Mouse (Mus musculus): ENCODE measurements around the gene 9130230L23Rik. TPM values are rescaled to one million over a fixed set of nuclear protein-coding genes. Genes with fewer than 3 reads are reported as not detected.
"Not testable (repeated sequence)": the region's sequence is repeated elsewhere in the genome, so short reads cannot be mapped to it uniquely, and the experiment has no call there.

9130230L23Rik gene
- polyA plus RNA-seq, 1 experiment = 0.33 TPM

DNA sequence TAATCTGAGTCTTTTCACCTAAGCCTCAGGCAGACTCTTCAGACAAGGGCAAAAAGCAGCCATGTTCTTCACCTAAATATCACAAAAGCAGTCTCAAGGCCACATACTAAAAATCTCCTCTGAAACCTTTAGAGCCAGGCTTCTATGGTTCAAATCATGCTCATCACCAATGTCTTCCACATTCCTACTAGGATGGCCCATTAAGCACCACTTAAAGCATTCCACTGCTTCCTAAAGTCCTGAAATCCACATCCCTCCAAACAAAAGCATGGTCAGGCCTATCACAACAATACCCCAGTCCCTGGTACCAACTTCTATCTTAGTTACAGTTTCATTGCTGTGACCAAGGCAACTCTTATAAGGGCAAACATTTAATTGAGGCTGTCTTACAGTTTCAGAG is 6.3 kb downstream of the 9130230L23Rik start:
- no peak overlapping the region for H3K4me3 ChIP-seq (ENCODE audit: extremely low read depth, insufficient read depth, insufficient read length)
- no peak for DNase-seq (ENCODE audit: low read depth in 1 of 2, low spot score in 2 of 2)
- TF ChIP-seq CTCF (IDR thresholded peaks at IDR 0.05; ENCODE audit: extremely low read depth, insufficient read depth, insufficient read length, insufficient replicate concordance) (no peak), POLR2A (IDR thresholded peaks at IDR 0.05; ENCODE audit: low read depth, low read length) (no peak)
- H3K27me3 ChIP-seq (ENCODE audit: control insufficient read depth, insufficient read depth, low read length) = no peaks in the 10 kb centered on the region
- H3K27ac ChIP-seq (ENCODE audit: insufficient read depth, low read length) = no peak overlapping the region
- H3K36me3 ChIP-seq (ENCODE audit: control insufficient read depth, insufficient read depth, low read length) = no peaks in the 10 kb centered on the region
- peaks cover 7% of the 10 kb centered on the region; the same call in 1 of the 2 replicates for H3K4me1 ChIP-seq (ENCODE audit: control insufficient read depth, insufficient read depth, insufficient read length)

DNA sequence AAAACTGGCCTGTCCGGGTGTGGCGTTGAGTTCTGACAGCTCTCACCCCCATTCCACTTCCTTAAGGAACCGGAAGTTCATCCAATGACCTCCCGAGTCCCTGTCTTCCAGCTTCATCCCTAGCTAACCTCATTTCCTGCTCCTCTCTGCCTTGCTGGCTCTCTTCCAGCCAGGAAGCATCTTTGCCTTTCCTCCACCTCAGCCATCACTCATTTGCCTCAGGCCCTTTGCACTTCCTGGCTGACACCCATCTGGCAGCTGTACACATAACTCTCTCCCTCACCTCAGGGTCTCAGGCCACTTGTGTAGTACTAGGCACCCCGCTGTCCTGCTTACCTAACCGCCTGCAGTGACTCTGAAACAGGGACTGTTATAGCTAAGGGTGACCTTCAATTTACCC is 9.4 kb downstream of the 9130230L23Rik start:
- no peak for DNase-seq (ENCODE audit: low read depth in 1 of 2, low spot score in 2 of 2)
- Histone ChIP-seq H3K4me3 (ENCODE audit: extremely low read depth, insufficient read depth, insufficient read length) (no peak overlapping the region), H3K36me3 (ENCODE audit: control insufficient read depth, insufficient read depth, low read length) (no peaks in the 10 kb centered on the region), H3K27ac (ENCODE audit: insufficient read depth, low read length) (no peak overlapping the region), H3K27me3 (ENCODE audit: control insufficient read depth, insufficient read depth, low read length) (no peaks in the 10 kb centered on the region), H3K4me1 (ENCODE audit: control insufficient read depth, insufficient read depth, insufficient read length) (no peaks in the 10 kb centered on the region)
- WGBS = 79% methylated on average over 6 of the region's 6 CpGs
- no peak for TF ChIP-seq POLR2A (IDR thresholded peaks at IDR 0.05; ENCODE audit: low read depth, low read length)

DNA sequence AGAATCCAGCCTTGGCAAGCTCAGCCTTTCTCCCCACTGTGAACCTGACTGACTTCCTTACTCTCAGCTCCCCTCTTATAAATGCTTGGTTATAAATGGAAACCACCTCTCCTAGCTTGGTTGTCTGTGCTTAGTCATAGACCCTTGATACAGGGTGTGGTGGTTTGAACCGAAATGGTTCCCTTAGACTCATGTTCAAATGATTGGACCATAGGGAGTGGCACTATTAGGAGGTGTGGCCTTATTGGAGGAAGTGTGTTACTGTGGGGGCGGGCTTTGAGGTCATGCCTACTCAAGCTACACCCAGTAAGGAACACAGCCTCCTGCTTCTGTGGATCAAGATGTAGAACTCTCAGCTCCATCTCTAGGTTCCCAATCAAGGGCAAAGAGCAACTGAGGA is 12.9 kb downstream of the 9130230L23Rik start:
- Histone ChIP-seq H3K27ac (ENCODE audit: insufficient read depth, low read length) (no peak overlapping the region), H3K36me3 (ENCODE audit: control insufficient read depth, insufficient read depth, low read length) (no peaks in the 10 kb centered on the region), H3K27me3 (ENCODE audit: control insufficient read depth, insufficient read depth, low read length) (no peaks in the 10 kb centered on the region), H3K4me3 (ENCODE audit: extremely low read depth, insufficient read depth, insufficient read length) (no peak overlapping the region), H3K4me1 (ENCODE audit: control insufficient read depth, insufficient read depth, insufficient read length) (no peaks in the 10 kb centered on the region)
- 48% methylated on average over 2 of the region's 2 CpGs for WGBS
- peak in 1 of 2 experiments; percentile 15 for DNase-seq (ENCODE audit: low read depth in 1 of 2, low spot score in 2 of 2)
- no peak for TF ChIP-seq CTCF (IDR thresholded peaks at IDR 0.05; ENCODE audit: extremely low read depth, insufficient read depth, insufficient read length, insufficient replicate concordance)
- TF ChIP-seq POLR2A (IDR thresholded peaks at IDR 0.05; ENCODE audit: low read depth, low read length) = no peak

DNA sequence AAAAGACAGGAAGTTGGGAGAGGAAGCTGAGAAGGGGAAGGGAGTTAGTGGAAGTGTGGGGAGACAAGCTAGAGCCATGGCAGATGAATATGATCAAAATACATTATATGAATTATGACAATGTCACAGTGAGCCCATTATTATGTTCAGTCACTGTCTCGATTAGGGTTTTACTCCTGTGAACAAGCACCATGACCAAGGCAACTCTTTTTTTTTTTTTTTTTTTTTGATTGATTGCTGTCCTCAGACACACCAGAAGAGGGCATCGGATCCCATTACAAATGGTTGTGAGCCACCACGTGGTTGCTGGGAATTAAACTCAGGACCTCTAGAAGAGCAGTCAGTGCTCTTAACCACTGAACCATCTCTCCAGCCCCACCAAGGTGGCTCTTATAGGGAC is 17.1 kb downstream of the 9130230L23Rik start:
- H3K36me3 ChIP-seq (ENCODE audit: control insufficient read depth, insufficient read depth, low read length); H3K4me3 ChIP-seq (ENCODE audit: extremely low read depth, insufficient read depth, insufficient read length); H3K4me1 ChIP-seq (ENCODE audit: control insufficient read depth, insufficient read depth, insufficient read length); DNase-seq (ENCODE audit: low read depth in 1 of 2, low spot score in 2 of 2); H3K27ac ChIP-seq (ENCODE audit: insufficient read depth, low read length); H3K27me3 ChIP-seq (ENCODE audit: control insufficient read depth, insufficient read depth, low read length): not testable (repeated sequence)
- WGBS = 80% methylated on average over 3 of the region's 3 CpGs

DNA sequence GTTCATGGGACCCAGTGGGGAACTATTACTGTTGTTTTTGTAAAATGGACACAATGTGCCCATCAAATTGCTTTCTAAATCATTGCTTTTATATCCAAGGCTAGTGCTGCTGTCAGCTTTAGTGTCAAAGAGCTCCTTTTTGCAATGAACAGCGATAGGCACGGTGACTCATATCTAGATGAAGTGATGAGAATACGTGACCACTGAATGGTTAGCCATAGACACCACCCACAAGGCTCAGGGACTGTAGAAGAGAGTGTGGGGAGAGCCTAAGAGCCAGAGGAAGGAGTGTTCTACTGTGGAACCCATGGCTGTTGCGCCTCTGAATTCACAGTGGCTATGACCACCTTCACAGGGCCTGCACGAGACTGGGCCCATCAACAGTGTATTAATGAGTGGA is 17.7 kb downstream of the 9130230L23Rik start:
- Histone ChIP-seq H3K27me3 (ENCODE audit: control insufficient read depth, insufficient read depth, low read length) (no peaks in the 10 kb centered on the region), H3K27ac (ENCODE audit: insufficient read depth, low read length) (no peak overlapping the region), H3K4me1 (ENCODE audit: control insufficient read depth, insufficient read depth, insufficient read length) (no peaks in the 10 kb centered on the region), H3K4me3 (ENCODE audit: extremely low read depth, insufficient read depth, insufficient read length) (no peak overlapping the region), H3K36me3 (ENCODE audit: control insufficient read depth, insufficient read depth, low read length) (no peaks in the 10 kb centered on the region)
- 87% methylated on average over 5 of the region's 5 CpGs for WGBS
- no peak for DNase-seq (ENCODE audit: low read depth in 1 of 2, low spot score in 2 of 2)
- TF ChIP-seq POLR2A (IDR thresholded peaks at IDR 0.05; ENCODE audit: low read depth, low read length) (no peak), CTCF (IDR thresholded peaks at IDR 0.05; ENCODE audit: extremely low read depth, insufficient read depth, insufficient read length, insufficient replicate concordance) (no peak)

DNA sequence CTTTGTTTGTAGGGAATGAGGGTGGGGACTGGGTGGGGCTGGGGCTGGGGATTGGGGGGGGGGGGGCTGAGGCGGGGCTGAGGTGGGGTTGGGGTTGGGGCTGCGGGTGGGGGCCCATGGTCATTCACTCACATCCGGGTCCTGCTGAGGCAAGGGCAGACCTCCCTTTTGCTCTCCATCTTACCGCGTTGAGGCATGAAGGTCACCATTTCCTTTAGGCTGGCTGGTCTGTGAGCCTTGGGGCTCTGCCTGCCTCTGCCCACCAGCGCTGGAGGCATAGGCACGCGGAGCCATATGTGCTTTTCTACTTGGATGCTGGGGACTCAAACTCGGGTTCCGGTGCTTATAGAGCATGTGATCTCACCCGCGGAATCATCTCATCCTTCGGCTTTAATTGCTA is 28.4 kb downstream of the 9130230L23Rik start:
- Histone ChIP-seq H3K36me3 (ENCODE audit: control insufficient read depth, insufficient read depth, low read length) (no peaks in the 10 kb centered on the region), H3K27me3 (ENCODE audit: control insufficient read depth, insufficient read depth, low read length) (no peaks in the 10 kb centered on the region), H3K4me3 (ENCODE audit: extremely low read depth, insufficient read depth, insufficient read length) (no peak overlapping the region), H3K4me1 (ENCODE audit: control insufficient read depth, insufficient read depth, insufficient read length) (no peaks in the 10 kb centered on the region), H3K27ac (ENCODE audit: insufficient read depth, low read length) (no peak overlapping the region)
- DNase-seq (ENCODE audit: low read depth in 1 of 2, low spot score in 2 of 2) = no peak
- 91% methylated on average over 13 of the region's 13 CpGs for WGBS
- no peak for TF ChIP-seq POLR2A (IDR thresholded peaks at IDR 0.05; ENCODE audit: low read depth, low read length)
- TF ChIP-seq CTCF (IDR thresholded peaks at IDR 0.05; ENCODE audit: extremely low read depth, insufficient read depth, insufficient read length, insufficient replicate concordance) = no peak

DNA sequence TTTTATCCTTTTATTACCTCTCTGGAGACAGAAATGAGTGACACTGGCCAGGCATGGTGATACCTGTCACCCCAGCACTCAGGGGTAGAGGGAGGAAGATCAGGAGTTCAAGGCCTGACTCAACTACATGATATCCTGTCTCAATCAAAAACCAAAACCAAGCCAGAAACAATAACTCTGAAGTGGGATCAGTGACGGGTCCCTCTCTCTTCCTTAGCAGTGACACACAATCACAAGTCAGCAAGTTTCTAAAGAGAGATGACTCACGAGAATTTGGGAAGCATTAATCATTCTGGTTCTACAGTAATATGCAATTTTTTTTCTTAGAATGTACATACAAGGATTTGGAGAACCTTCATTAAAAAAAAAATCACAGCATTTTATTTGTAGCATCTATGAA is 30.9 kb downstream of the 9130230L23Rik start:
- TF ChIP-seq POLR2A (IDR thresholded peaks at IDR 0.05; ENCODE audit: low read depth, low read length) (no peak), CTCF (IDR thresholded peaks at IDR 0.05; ENCODE audit: extremely low read depth, insufficient read depth, insufficient read length, insufficient replicate concordance) (no peak)
- no peaks in the 10 kb centered on the region for H3K27me3 ChIP-seq (ENCODE audit: control insufficient read depth, insufficient read depth, low read length)
- H3K4me1 ChIP-seq (ENCODE audit: control insufficient read depth, insufficient read depth, insufficient read length) = no peaks in the 10 kb centered on the region; the same call in 1 of the 2 replicates
- H3K4me3 ChIP-seq (ENCODE audit: extremely low read depth, insufficient read depth, insufficient read length) = no peak overlapping the region
- no peak for DNase-seq (ENCODE audit: low read depth in 1 of 2, low spot score in 2 of 2)
- no peak overlapping the region for H3K27ac ChIP-seq (ENCODE audit: insufficient read depth, low read length)
- H3K36me3 ChIP-seq (ENCODE audit: control insufficient read depth, insufficient read depth, low read length) = no peaks in the 10 kb centered on the region
- 70% methylated on average over 2 of the region's 2 CpGs for WGBS
